Mouse (Mus musculus): ENCODE measurements around the gene Mrps7.

DNA sequence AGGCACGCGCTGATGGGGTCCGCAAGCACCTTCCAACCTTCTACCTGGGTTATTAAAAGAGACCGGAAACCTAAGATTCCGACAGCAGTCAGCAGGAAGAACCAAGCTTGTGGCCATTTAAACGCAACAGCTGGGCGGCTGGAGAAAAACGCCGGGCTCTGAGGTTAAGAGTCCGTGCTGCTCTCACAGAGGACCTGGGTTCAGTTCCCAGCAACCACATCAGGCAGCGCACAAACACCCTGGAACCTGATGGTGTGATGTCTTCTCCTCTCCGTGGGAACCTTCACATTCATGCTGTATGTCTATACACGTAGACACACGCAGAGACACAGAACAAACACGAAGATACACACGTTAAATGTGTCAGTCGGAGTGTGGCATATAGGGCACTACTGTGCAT lies 48.0 kb upstream of the Mrps7 start:
- TF ChIP-seq CTCF (conservative IDR thresholded peaks at IDR 0.05; ENCODE audit: insufficient read depth, insufficient read length, low read depth, low read length) (no peak), POLR2A (IDR thresholded peaks at IDR 0.05; ENCODE audit: low read depth, low read length) (no peak)

Measured in kidney, adult 2 months (tissue).